Mouse (Mus musculus): ENCODE measurements around the gene Pcyt1a.

GRCm38 (mm10) chr16:32464908-32465307 lies 34.2 kb downstream of the Pcyt1a start:
- TF ChIP-seq POLR2A (IDR thresholded peaks at IDR 0.05; ENCODE audit: insufficient read depth, low read length): no peak
- TF ChIP-seq CTCF (IDR thresholded peaks at IDR 0.05; ENCODE audit: low read depth, low read length): no peak
- TF ChIP-seq EP300 (IDR thresholded peaks at IDR 0.05; ENCODE audit: insufficient read depth, low read depth, low read length): no peak
